Mouse (Mus musculus): ENCODE measurements around the gene Aes.

Gene Aes

GRCm38 (mm10) chr10:81598871-81599270 lies 39.6 kb downstream of the Aes start:
- no peak for DNase-seq

GRCm38 (mm10) chr10:81599630-81600029 lies 40.3 kb downstream of the Aes start:
- DNase-seq, result peak in 1 of 2 experiments; percentile 47

- DNase-seq, result no peak
Measured at GRCm38 (mm10) chr10:81600096-81600495, 40.8 kb downstream of the Aes start.

- DNase-seq, result peak; percentile 88 to 95
Measured at GRCm38 (mm10) chr10:81600738-81601203, 41.5 kb downstream of the Aes start, which contains the start of gene Tle6. Tle6 (minus strand) TSS chr10:81601073.

- no peak for DNase-seq
Measured at GRCm38 (mm10) chr10:81601396-81601905, 42.2 kb downstream of the Aes start.

GRCm38 (mm10) chr10:81602741-81603151 lies 43.5 kb downstream of the Aes start:
- DNase-seq, result peak in 1 of 2 experiments; percentile 52

- no peak for DNase-seq
Measured at GRCm38 (mm10) chr10:81604019-81604967, 45.0 kb downstream of the Aes start.

- peak; percentile 79 to 83 for DNase-seq
Measured at GRCm38 (mm10) chr10:81604968-81605665, 45.8 kb downstream of the Aes start.

GRCm38 (mm10) chr10:81605666-81605973 lies 46.3 kb downstream of the Aes start:
- no peak for DNase-seq

- peak; percentile 75 to 86 for DNase-seq
Measured at GRCm38 (mm10) chr10:81605974-81606751, 46.9 kb downstream of the Aes start, which contains the start of gene BC025920. BC025920 (plus strand) TSS chr10:81606270.

GRCm38 (mm10) chr10:81608308-81608707 lies 49.0 kb downstream of the Aes start:
- no peak for DNase-seq

- no peak for DNase-seq
Measured at GRCm38 (mm10) chr10:81612779-81613178, 53.5 kb downstream of the Aes start.

- DNase-seq, result no peak
Measured at GRCm38 (mm10) chr10:81615486-81615885, 56.2 kb downstream of the Aes start.

Measured in thymus, adult 18-20 months (tissue).